Mouse (Mus musculus) erythroblast, embryonic 14.5 days (primary cell): Measurements from ENCODE around the gene Rtn4rl1. TPM values are rescaled to one million over a fixed set of nuclear protein-coding genes. Genes with fewer than 3 reads are reported as not detected.
A peak's percentile ranks its signal among the peaks of the same experiment; 100 is the strongest.

Experiments used
- H3K27me3 ChIP-seq: 2 replicates; pipeline ENCODE4 v1.6.1; 2012; ENCODE audit warnings: inconsistent platforms; ENCODE audit not compliant: control insufficient read depth
- H3K36me3 ChIP-seq: 2 replicates; pipeline ENCODE4 v1.6.1; 2012; ENCODE audit warnings: mild to moderate bottlenecking, inconsistent platforms; ENCODE audit not compliant: control insufficient read depth
- H3K4me1 ChIP-seq: 2 replicates; pipeline ENCODE4 v1.6.1; 2012; ENCODE audit warnings: inconsistent platforms; ENCODE audit not compliant: control insufficient read depth
- H3K4me3 ChIP-seq: replicated peaks from 2 replicates; pipeline ENCODE3; 2012; ENCODE audit warnings: moderate library complexity, mild to moderate bottlenecking, inconsistent platforms
- H3K9me3 ChIP-seq: 2 replicates; pipeline ENCODE4 v1.6.1; 2012; ENCODE audit warnings: low read length, inconsistent platforms, mixed read lengths; ENCODE audit not compliant: control insufficient read depth
- GATA1 ChIP-seq: IDR thresholded peaks from 2 replicates; pipeline ENCODE4 v1.6.1; 2012; ENCODE audit warnings: low read length, inconsistent platforms, mixed read lengths
- TAL1 ChIP-seq: IDR thresholded peaks from 3 replicates; pipeline ENCODE4 v1.6.1; 2012; ENCODE audit warnings: low read length, inconsistent platforms, mixed read lengths
- polyA plus RNA-seq: library from polyadenylated mRNA; stranded (reverse); fragments of >175 nt; gene quantifications from 2 replicates; pipeline ENCODE4 v1.2.3, GENCODE M21; 2012

Rtn4rl1 gene
- polyA plus RNA-seq: 0.01 TPM in 1 of 2 replicates, not detected in the other

DNA sequence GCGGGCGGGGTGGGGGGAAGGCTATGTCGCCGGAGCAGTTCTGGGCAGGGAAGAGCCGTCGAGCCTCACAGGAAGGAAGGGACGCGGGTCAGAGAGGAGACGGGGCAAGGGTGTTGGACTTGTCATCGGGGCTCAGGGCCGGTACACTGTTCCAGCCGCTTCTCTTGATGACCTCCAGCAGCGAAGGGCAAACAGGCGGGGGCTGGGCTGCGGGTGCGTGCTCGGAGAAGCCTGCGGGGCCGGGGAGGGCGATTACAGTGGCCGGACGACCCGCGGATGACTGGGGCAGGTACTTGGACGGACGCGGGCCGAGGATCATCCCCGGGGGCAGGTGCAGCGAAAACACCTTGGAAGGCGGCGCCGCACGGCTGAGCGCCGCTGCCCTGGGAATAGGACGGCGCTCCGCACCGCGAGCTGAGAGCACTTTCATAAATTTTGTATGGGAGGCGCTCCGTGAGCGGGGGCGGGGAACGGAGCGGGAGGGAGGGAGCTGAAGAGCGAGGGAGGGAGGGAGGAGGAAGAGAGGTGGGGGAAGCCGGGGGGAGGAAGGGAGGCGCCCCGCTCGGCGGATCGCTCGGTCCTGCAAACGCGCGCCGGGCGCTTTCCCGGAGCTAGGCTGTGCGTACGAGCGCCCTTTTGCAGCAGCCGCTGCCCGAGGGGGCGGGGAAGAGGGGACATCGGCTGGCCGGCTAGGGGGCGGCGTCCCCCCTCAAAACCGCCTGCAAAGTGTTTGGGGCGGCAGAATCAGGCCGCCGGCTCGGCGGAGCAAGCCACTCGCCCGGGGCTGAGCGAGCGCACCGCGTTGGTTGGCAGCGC, at the start of gene Rtn4rl1:
Gene Rtn4rl1 (plus strand): TSS at position 528 of the 816 bp plus-strand sequence.
- H3K4me1 ChIP-seq: peaks cover 52% of the 10 kb centered on the region
- peak within 1 kb of the TSS; percentile 48 for H3K4me3 ChIP-seq
- TF ChIP-seq GATA1 (no peak), TAL1 (no peak)
- H3K9me3 ChIP-seq: peaks cover 18% of the 10 kb centered on the region; the same call in 1 of the 2 replicates
- H3K36me3 ChIP-seq: no peaks in the 10 kb centered on the region
- peaks cover 80% of the 10 kb centered on the region for H3K27me3 ChIP-seq

- no peaks in the 10 kb centered on the region for H3K9me3 ChIP-seq
- TF ChIP-seq TAL1 (no peak), GATA1 (no peak)
- no peaks in the 10 kb centered on the region for H3K27me3 ChIP-seq
- H3K36me3 ChIP-seq: peaks cover 44% of the 10 kb centered on the region
- H3K4me3 ChIP-seq: no peak overlapping the region
- peaks cover 4% of the 10 kb centered on the region; the same call in 1 of the 2 replicates for H3K4me1 ChIP-seq
Observed at GRCm38 (mm10) chr11:75145841-75146240, 47.7 kb upstream of the Rtn4rl1 start.

DNA sequence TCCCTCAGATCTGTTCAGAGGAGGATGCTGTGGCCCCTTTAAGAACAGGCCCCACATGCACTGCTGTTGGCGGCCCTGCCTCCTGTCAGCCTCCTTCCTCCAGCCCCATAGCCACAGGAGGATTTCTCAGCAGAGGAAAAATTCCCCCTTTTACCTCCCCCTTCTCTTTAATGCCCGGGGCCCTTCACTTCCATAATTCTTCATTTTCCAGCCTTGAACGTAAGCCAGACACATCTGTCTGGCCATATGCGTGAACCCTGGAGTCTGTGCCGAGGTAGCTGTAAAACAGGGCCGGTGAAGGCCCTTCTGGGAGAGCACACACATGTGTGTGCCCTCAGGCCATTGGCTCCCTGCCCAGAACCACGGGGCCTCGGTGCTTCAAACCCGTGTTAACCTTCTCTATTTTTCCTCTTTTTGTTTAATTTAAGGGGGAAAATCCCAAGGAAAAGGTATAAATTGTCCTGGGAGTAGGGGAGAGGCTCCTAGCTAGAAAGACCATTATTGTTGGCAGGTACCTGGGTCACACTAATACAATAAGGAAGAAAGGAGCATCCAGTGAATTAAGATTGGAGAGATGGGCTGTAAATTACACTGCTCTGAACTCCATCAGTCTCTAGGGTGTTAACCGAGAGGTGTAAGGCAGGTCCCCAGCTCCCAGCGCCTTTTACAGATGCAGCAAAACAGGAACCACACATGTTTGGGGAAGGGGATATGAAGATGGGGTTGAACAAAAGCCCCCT, 46.3 kb upstream of the Rtn4rl1 start:
- Histone ChIP-seq H3K9me3 (no peaks in the 10 kb centered on the region), H3K27me3 (no peaks in the 10 kb centered on the region), H3K4me3 (no peak overlapping the region), H3K4me1 (peaks cover 3% of the 10 kb centered on the region; the same call in 1 of the 2 replicates), H3K36me3 (peaks cover 43% of the 10 kb centered on the region)
- TF ChIP-seq GATA1 (no peak), TAL1 (no peak)

DNA sequence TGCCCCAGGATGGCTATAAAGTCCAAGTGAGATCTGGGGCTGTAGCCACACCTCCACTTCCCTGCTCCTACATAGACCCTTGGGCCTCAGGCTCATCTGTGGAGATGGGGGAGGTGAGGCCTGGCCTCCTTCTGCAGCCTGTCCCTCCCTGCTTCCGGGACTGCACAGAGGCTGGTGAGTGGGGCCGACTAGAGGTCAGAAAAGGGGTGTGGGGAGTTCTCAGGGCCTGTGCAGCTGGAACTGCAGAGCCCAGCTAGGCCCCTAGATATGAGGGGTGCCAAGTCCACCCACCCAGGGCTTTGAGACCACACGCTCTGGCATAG, 45.8 kb upstream of the Rtn4rl1 start:
- no peak overlapping the region for H3K4me3 ChIP-seq
- no peaks in the 10 kb centered on the region for H3K9me3 ChIP-seq
- TF ChIP-seq GATA1 (no peak), TAL1 (no peak)
- H3K4me1 ChIP-seq: peaks cover 3% of the 10 kb centered on the region; the same call in 1 of the 2 replicates
- H3K27me3 ChIP-seq: no peaks in the 10 kb centered on the region
- H3K36me3 ChIP-seq: peaks cover 39% of the 10 kb centered on the region

DNA sequence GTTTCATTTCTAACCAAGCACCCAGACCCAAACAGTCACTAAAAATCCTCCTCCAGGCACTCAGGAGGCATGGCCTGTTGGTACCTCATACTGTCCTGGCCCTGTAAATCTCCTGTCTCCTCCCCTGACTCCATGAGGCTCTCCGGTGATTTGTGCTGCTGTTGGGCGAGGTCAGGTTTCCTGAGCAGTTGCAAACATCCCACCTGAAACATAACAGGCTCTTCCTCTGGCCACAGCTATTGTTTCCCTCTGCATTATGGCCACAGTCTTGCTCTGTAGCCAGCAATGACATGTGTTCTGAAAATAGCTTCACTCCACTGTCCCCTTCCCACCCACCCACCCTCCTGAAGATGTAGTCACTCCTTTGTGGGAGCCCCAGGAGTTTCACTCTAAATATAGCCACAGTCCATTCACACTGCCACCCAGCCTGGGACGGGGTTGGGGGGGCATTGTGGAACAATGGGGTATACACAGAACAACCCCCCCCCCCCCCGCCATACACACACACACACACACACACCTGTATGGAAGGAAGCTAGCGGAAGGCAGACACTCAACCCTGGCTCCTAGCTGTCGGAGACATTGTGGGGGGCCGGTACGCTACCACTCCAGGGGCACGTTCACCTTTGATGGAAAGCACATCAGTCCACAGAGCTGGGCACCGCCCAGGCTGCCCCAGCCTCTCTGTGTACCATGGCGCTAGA, 45.1 kb upstream of the Rtn4rl1 start:
- H3K27me3 ChIP-seq: no peaks in the 10 kb centered on the region
- no peaks in the 10 kb centered on the region for H3K9me3 ChIP-seq
- H3K36me3 ChIP-seq: peaks cover 35% of the 10 kb centered on the region
- peaks cover 3% of the 10 kb centered on the region; the same call in 1 of the 2 replicates for H3K4me1 ChIP-seq
- H3K4me3 ChIP-seq: no peak overlapping the region
- TF ChIP-seq GATA1 (no peak), TAL1 (no peak)

- no peak for TF ChIP-seq TAL1
- TF ChIP-seq GATA1: no peak
- peaks cover 23% of the 10 kb centered on the region for H3K36me3 ChIP-seq
- H3K4me3 ChIP-seq: no peak overlapping the region
- H3K4me1 ChIP-seq: peaks cover 3% of the 10 kb centered on the region; the same call in 1 of the 2 replicates
- no peaks in the 10 kb centered on the region for H3K9me3 ChIP-seq
- no peaks in the 10 kb centered on the region for H3K27me3 ChIP-seq
Observed at GRCm38 (mm10) chr11:75150346-75150745, 43.2 kb upstream of the Rtn4rl1 start.

DNA sequence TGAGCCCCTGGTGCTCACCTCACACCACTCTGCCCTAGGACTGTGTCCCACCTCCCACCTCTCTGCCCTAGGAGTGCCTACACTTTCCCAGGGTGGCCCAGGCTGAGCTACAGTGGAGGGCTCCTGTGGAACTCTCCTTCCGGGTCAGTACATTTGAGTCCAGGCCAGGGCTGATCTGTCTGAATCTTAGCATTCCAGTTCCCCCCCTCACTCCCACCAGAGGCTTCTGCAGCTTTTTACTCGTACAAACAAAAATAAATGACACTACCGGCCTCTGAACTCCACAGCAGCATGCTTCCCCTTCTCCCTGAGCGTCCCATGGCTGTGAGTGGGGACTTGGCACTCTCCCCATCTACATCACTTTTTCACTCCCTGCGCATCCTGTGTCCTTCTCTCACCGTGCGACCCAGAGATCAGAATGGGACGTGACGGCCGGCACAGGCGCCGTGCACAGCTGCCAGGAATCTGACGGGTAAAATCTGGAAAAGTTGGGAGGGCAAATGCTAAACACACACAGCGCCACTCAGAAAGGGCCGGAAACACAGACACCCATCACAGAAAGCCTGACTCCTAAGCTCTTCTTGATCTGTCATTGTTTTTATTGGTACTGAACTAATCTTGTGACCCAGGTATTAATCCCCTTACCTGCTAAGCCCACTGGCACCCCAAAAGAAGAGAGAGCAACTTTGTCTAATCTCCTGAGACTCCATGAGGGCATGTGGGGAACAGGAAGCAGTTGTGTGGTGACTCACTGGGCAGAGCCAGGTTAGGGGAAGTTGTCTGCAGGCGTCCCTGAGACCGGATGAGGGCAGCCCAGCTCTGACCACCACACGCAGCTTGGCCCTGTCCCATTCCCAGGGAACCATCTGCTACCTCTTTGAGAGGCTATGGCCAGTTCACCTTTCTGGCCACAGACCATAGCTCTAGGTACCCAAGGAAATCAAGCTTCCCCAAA, 40.7 kb upstream of the Rtn4rl1 start:
- peaks cover 21% of the 10 kb centered on the region for H3K36me3 ChIP-seq
- H3K4me1 ChIP-seq: no peaks in the 10 kb centered on the region
- no peak for TF ChIP-seq GATA1
- TF ChIP-seq TAL1: no peak
- no peak overlapping the region for H3K4me3 ChIP-seq
- no peaks in the 10 kb centered on the region for H3K9me3 ChIP-seq
- H3K27me3 ChIP-seq: no peaks in the 10 kb centered on the region

DNA sequence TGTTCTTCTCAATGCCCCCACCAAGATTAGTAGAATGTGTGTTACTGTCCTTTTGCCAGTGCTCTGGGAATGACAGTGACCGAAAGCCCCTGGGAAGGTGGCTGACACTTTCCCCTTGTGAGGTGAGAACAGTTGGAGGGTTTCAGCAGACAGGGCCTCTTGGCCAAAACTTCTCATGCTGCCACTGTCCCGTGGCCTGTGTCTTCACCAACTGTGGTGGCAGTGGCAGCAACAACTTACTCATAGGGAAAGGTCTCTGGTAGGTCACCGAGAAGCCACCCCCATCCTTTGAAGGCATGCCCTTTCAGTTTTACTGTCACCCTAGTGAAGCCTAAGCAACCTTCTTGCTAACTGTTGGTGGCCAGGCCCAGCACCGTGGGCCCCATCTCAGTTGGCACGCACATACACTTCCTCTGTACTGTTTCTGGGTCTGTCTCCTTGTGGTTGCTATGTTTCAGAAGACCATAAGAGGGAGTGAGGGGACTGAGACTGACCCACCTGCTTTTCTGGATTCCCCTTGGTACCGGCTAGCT, 39.5 kb upstream of the Rtn4rl1 start:
- Histone ChIP-seq H3K9me3 (no peaks in the 10 kb centered on the region), H3K4me1 (no peaks in the 10 kb centered on the region), H3K4me3 (no peak overlapping the region), H3K27me3 (no peaks in the 10 kb centered on the region), H3K36me3 (peaks cover 19% of the 10 kb centered on the region)
- TF ChIP-seq TAL1: no peak
- TF ChIP-seq GATA1: no peak
